Mouse (Mus musculus) brown adipose tissue, adult 24 weeks (tissue): Measurements from ENCODE around the gene Gm20388. TPM values are rescaled to one million over a fixed set of nuclear protein-coding genes. Genes with fewer than 3 reads are reported as not detected.

ENCODE experiments used
- H3K27ac ChIP-seq: fragments of 200-500 bp; replicated peaks from 2 replicates; pipeline ENCODE4 v1.5.1; 2012; ENCODE audit warnings: low read depth, mild to moderate bottlenecking, low read length
- H3K4me1 ChIP-seq: fragments of 200-500 bp; 2 replicates; pipeline ENCODE4 v1.6.1; 2012; ENCODE audit warnings: low read length, mixed read lengths; ENCODE audit not compliant: control insufficient read depth, insufficient read depth, insufficient read length
- H3K4me3 ChIP-seq: fragments of 200-500 bp; 2 replicates; pipeline ENCODE4 v1.5.1; 2012; ENCODE audit warnings: low read depth, mild to moderate bottlenecking, low read length, moderate library complexity; ENCODE audit not compliant: insufficient read depth
- polyA plus RNA-seq: library from polyadenylated mRNA; stranded (reverse); fragments of >200 nt; gene quantifications from 2 replicates; pipeline ENCODE4 v1.2.4, GENCODE M21; 2012; ENCODE audit not compliant: missing spikeins, insufficient read depth, insufficient read length

The Gm20388 gene
- polyA plus RNA-seq, 1 experiment = 44.7 TPM

GRCm38 (mm10) chr8:120104721-120105272, 194.2 kb downstream of the Gm20388 start:
- Histone ChIP-seq H3K4me1 (peaks cover 21% of the 10 kb centered on the region), H3K4me3 (peak overlapping the region; percentile 26; the same call in 1 of the 2 replicates), H3K27ac (peak overlapping the region; percentile 90)

- Histone ChIP-seq H3K4me1 (peaks cover 11% of the 10 kb centered on the region), H3K27ac (peak overlapping the region; percentile 63), H3K4me3 (no peak overlapping the region)
Measured at GRCm38 (mm10) chr8:120109149-120109548, 198.5 kb downstream of the Gm20388 start.

GRCm38 (mm10) chr8:120110966-120111365, 200.3 kb downstream of the Gm20388 start:
- H3K4me1 ChIP-seq = peaks cover 8% of the 10 kb centered on the region; the same call in 1 of the 2 replicates
- no peak overlapping the region for H3K27ac ChIP-seq

GRCm38 (mm10) chr8:120111382-120111781, 200.7 kb downstream of the Gm20388 start:
- peaks cover 8% of the 10 kb centered on the region; the same call in 1 of the 2 replicates for H3K4me1 ChIP-seq
- no peak overlapping the region for H3K27ac ChIP-seq
- no peak overlapping the region for H3K4me3 ChIP-seq

More at GRCm38 (mm10) chr8:120110966-120111365, 200.3 kb downstream of the Gm20388 start:
- H3K4me3 ChIP-seq = no peak overlapping the region

GRCm38 (mm10) chr8:120112535-120112934, 201.9 kb downstream of the Gm20388 start:
- peak overlapping the region; percentile 88 for H3K27ac ChIP-seq
- H3K4me3 ChIP-seq = no peak overlapping the region
- H3K4me1 ChIP-seq = peaks cover 10% of the 10 kb centered on the region; the same call in 1 of the 2 replicates

GRCm38 (mm10) chr8:120113306-120113705, 202.7 kb downstream of the Gm20388 start:
- peak overlapping the region; percentile 88 for H3K27ac ChIP-seq
- peak overlapping the region; percentile 75 for H3K4me3 ChIP-seq
- H3K4me1 ChIP-seq = peaks cover 16% of the 10 kb centered on the region

GRCm38 (mm10) chr8:120113758-120114255, 203.2 kb downstream of the Gm20388 start, which contains the start of gene 6430548M08Rik:
Gene 6430548M08Rik (plus strand): TSS chr8:120114152.
- Histone ChIP-seq H3K4me1 (peaks cover 21% of the 10 kb centered on the region), H3K4me3 (peak within 1 kb of the TSS; percentile 75), H3K27ac (peak within 1 kb of the TSS; percentile 88)

GRCm38 (mm10) chr8:120114315-120114841, 203.7 kb downstream of the Gm20388 start:
- Histone ChIP-seq H3K4me3 (peak overlapping the region; percentile 64), H3K27ac (no peak overlapping the region), H3K4me1 (peaks cover 19% of the 10 kb centered on the region)

GRCm38 (mm10) chr8:120116600-120116999, 206.0 kb downstream of the Gm20388 start:
- peaks cover 19% of the 10 kb centered on the region for H3K4me1 ChIP-seq
- no peak overlapping the region for H3K27ac ChIP-seq
- H3K4me3 ChIP-seq = no peak overlapping the region

- Histone ChIP-seq H3K4me3 (no peak overlapping the region), H3K27ac (no peak overlapping the region), H3K4me1 (peaks cover 15% of the 10 kb centered on the region)
Measured at GRCm38 (mm10) chr8:120118162-120118561, 207.5 kb downstream of the Gm20388 start.

- H3K27ac ChIP-seq = no peak overlapping the region
- H3K4me1 ChIP-seq = peaks cover 15% of the 10 kb centered on the region
- no peak overlapping the region for H3K4me3 ChIP-seq
Measured at GRCm38 (mm10) chr8:120118847-120119246, 208.2 kb downstream of the Gm20388 start.

- H3K4me1 ChIP-seq = peaks cover 15% of the 10 kb centered on the region
- no peak overlapping the region for H3K4me3 ChIP-seq
- H3K27ac ChIP-seq = no peak overlapping the region
Measured at GRCm38 (mm10) chr8:120119429-120119828, 208.8 kb downstream of the Gm20388 start.

GRCm38 (mm10) chr8:120119931-120120330, 209.3 kb downstream of the Gm20388 start:
- peaks cover 15% of the 10 kb centered on the region for H3K4me1 ChIP-seq
- H3K27ac ChIP-seq = no peak overlapping the region
- H3K4me3 ChIP-seq = no peak overlapping the region

GRCm38 (mm10) chr8:120120951-120121350, 210.3 kb downstream of the Gm20388 start:
- Histone ChIP-seq H3K27ac (no peak overlapping the region), H3K4me1 (peaks cover 15% of the 10 kb centered on the region), H3K4me3 (no peak overlapping the region)

- peak overlapping the region; percentile 28; the same call in 1 of the 2 replicates for H3K27ac ChIP-seq
- H3K4me1 ChIP-seq = peaks cover 10% of the 10 kb centered on the region
- no peak overlapping the region for H3K4me3 ChIP-seq
Measured at GRCm38 (mm10) chr8:120124261-120124660, 213.6 kb downstream of the Gm20388 start.
